Mouse (Mus musculus): ENCODE results near the gene Lactbl1. TPM values are rescaled to one million over a fixed set of nuclear protein-coding genes. Genes with fewer than 3 reads are reported as not detected.
A peak's percentile ranks its signal among the peaks of the same experiment; 100 is the strongest.

The Lactbl1 gene
- total RNA-seq, 1 experiment, result not detected

- in situ Hi-C loops (cut with MboI; ENCODE audit: low sequenced_read_pairs in 2 of 2, unreplicated experiment in 2 of 2), result loop anchor here in 1 of 2 experiments (25.0 kb wide), 1 partner anchor 238 kb away; no protein-coding TSS in a partner anchor
- Histone ChIP-seq H3K4me1 (ENCODE audit: control insufficient read depth in 2 of 2, insufficient read depth in 2 of 2, low read length in 2 of 2, poor library complexity in 1 of 2) (peaks cover 2 to 4% of the 10 kb centered on the region in 2 experiments; a peak in 3 of 4 replicates), H3K9ac (ENCODE audit: insufficient read depth, low read depth, low read length, poor library complexity, severe bottlenecking) (peak overlapping the region; percentile 16; the same call in 1 of the 2 replicates), H3K36me3 (ENCODE audit: control insufficient read depth, insufficient read depth, low read length, poor library complexity, severe bottlenecking) (no peaks in the 10 kb centered on the region), H3K27ac (ENCODE audit: insufficient read depth, low read depth, low read length, poor library complexity, severe bottlenecking) (no peak overlapping the region), H3K4me3 (ENCODE audit: insufficient read depth in 1 of 2, low read depth in 1 of 2, low read length in 2 of 2, poor library complexity in 1 of 2, severe bottlenecking in 1 of 2) (peak overlapping the region; percentile 22 to 92; a peak in 3 of 4 replicates), H3K9me3 (ENCODE audit: control insufficient read depth, insufficient read depth, low read depth, low read length) (no peaks in the 10 kb centered on the region)
- no peak for DNase-seq (ENCODE audit: low read depth, low spot score)
- TF ChIP-seq HCFC1 (IDR thresholded peaks at IDR 0.05; ENCODE audit: borderline replicate concordance, insufficient read depth, low read length) (no peak), CHD2 (IDR thresholded peaks at IDR 0.05; ENCODE audit: low read depth, low read length) (no peak), ZNF384 (IDR thresholded peaks at IDR 0.05; ENCODE audit: low read depth, low read length) (no peak), ZC3H11A (IDR thresholded peaks at IDR 0.05; ENCODE audit: borderline replicate concordance, low read depth, low read length) (no peak)
Measured at GRCm38 (mm10) chr4:136600536-136600935, 21.9 kb upstream of the Lactbl1 start.

GRCm38 (mm10) chr4:136601476-136601875 is 20.9 kb upstream of the Lactbl1 start:
- Histone ChIP-seq H3K4me1 (ENCODE audit: control insufficient read depth in 2 of 2, insufficient read depth in 2 of 2, low read length in 2 of 2, poor library complexity in 1 of 2) (peaks cover 2 to 4% of the 10 kb centered on the region in 2 experiments; a peak in 3 of 4 replicates), H3K36me3 (ENCODE audit: control insufficient read depth, insufficient read depth, low read length, poor library complexity, severe bottlenecking) (no peaks in the 10 kb centered on the region), H3K4me3 (ENCODE audit: insufficient read depth in 1 of 2, low read depth in 1 of 2, low read length in 2 of 2, poor library complexity in 1 of 2, severe bottlenecking in 1 of 2) (peak overlapping the region; percentile 92 to 96), H3K9me3 (ENCODE audit: control insufficient read depth, insufficient read depth, low read depth, low read length) (no peaks in the 10 kb centered on the region), H3K27ac (ENCODE audit: insufficient read depth, low read depth, low read length, poor library complexity, severe bottlenecking) (no peak overlapping the region; the same call in 1 of the 2 replicates), H3K9ac (ENCODE audit: insufficient read depth, low read depth, low read length, poor library complexity, severe bottlenecking) (peak overlapping the region; percentile 95; the same call in 1 of the 2 replicates)
- TF ChIP-seq MAFK (IDR thresholded peaks at IDR 0.05; ENCODE audit: insufficient read depth, low read depth, low read length), result no peak
- no peak for TF ChIP-seq ZC3H11A (IDR thresholded peaks at IDR 0.05; ENCODE audit: borderline replicate concordance, low read depth, low read length)
- no peak for TF ChIP-seq HCFC1 (IDR thresholded peaks at IDR 0.05; ENCODE audit: borderline replicate concordance, insufficient read depth, low read length)
- no peak for TF ChIP-seq CHD2 (IDR thresholded peaks at IDR 0.05; ENCODE audit: low read depth, low read length)
- no peak for TF ChIP-seq ZNF384 (IDR thresholded peaks at IDR 0.05; ENCODE audit: low read depth, low read length)
- DNase-seq (ENCODE audit: low read depth, low spot score), result no peak
- in situ Hi-C loops (cut with MboI; ENCODE audit: low sequenced_read_pairs in 2 of 2, unreplicated experiment in 2 of 2), result loop anchor here in 1 of 2 experiments (25.0 kb wide), 1 partner anchor 239 kb away; no protein-coding TSS in a partner anchor

GRCm38 (mm10) chr4:136602018-136602554 is 20.3 kb upstream of the Lactbl1 start:
- H3K4me1 ChIP-seq (ENCODE audit: control insufficient read depth in 2 of 2, insufficient read depth in 2 of 2, low read length in 2 of 2, poor library complexity in 1 of 2), result peaks cover 2 to 4% of the 10 kb centered on the region in 2 experiments; a peak in 3 of 4 replicates
- peak overlapping the region; percentile 92 to 96 for H3K4me3 ChIP-seq (ENCODE audit: insufficient read depth in 1 of 2, low read depth in 1 of 2, low read length in 2 of 2, poor library complexity in 1 of 2, severe bottlenecking in 1 of 2)
- peak overlapping the region; percentile 53 for H3K27ac ChIP-seq (ENCODE audit: insufficient read depth, low read depth, low read length, poor library complexity, severe bottlenecking)
- no peaks in the 10 kb centered on the region for H3K9me3 ChIP-seq (ENCODE audit: control insufficient read depth, insufficient read depth, low read depth, low read length)
- no peaks in the 10 kb centered on the region for H3K36me3 ChIP-seq (ENCODE audit: control insufficient read depth, insufficient read depth, low read length, poor library complexity, severe bottlenecking)
- TF ChIP-seq ZNF384 (IDR thresholded peaks at IDR 0.05; ENCODE audit: low read depth, low read length) (no peak), ZC3H11A (IDR thresholded peaks at IDR 0.05; ENCODE audit: borderline replicate concordance, low read depth, low read length) (no peak), HCFC1 (IDR thresholded peaks at IDR 0.05; ENCODE audit: borderline replicate concordance, insufficient read depth, low read length) (0 out of 2 replicates have a peak, but pooled peaks have one; percentile 19)
- DNase-seq (ENCODE audit: low read depth, low spot score), result no peak
- H3K9ac ChIP-seq (ENCODE audit: insufficient read depth, low read depth, low read length, poor library complexity, severe bottlenecking), result peak overlapping the region; percentile 95
- in situ Hi-C loops (cut with MboI; ENCODE audit: low sequenced_read_pairs in 2 of 2, unreplicated experiment in 2 of 2), result loop anchor here in 1 of 2 experiments (25.0 kb wide), 1 partner anchor 240 kb away; no protein-coding TSS in a partner anchor

- Histone ChIP-seq H3K27ac (ENCODE audit: insufficient read depth, low read depth, low read length, poor library complexity, severe bottlenecking) (peak within 1 kb of the TSS; percentile 53), H3K36me3 (ENCODE audit: control insufficient read depth, insufficient read depth, low read length, poor library complexity, severe bottlenecking) (no peaks in the 10 kb centered on the region), H3K9ac (ENCODE audit: insufficient read depth, low read depth, low read length, poor library complexity, severe bottlenecking) (peak within 1 kb of the TSS; percentile 95), H3K9me3 (ENCODE audit: control insufficient read depth, insufficient read depth, low read depth, low read length) (no peaks in the 10 kb centered on the region), H3K4me1 (ENCODE audit: control insufficient read depth in 2 of 2, insufficient read depth in 2 of 2, low read length in 2 of 2, poor library complexity in 1 of 2) (peaks cover 2 to 4% of the 10 kb centered on the region in 2 experiments; a peak in 3 of 4 replicates), H3K4me3 (ENCODE audit: insufficient read depth in 1 of 2, low read depth in 1 of 2, low read length in 2 of 2, poor library complexity in 1 of 2, severe bottlenecking in 1 of 2) (peak within 1 kb of the TSS; percentile 92 to 96)
- in situ Hi-C loops (cut with MboI; ENCODE audit: low sequenced_read_pairs in 2 of 2, unreplicated experiment in 2 of 2), result loop anchor here in 1 of 2 experiments (25.0 kb wide), 1 partner anchor 240 kb away; no protein-coding TSS in a partner anchor
- TF ChIP-seq HCFC1 (IDR thresholded peaks at IDR 0.05; ENCODE audit: borderline replicate concordance, insufficient read depth, low read length), result peak; percentile 72
- TF ChIP-seq MAFK (IDR thresholded peaks at IDR 0.05; ENCODE audit: insufficient read depth, low read depth, low read length), result no peak
- TF ChIP-seq CHD2 (IDR thresholded peaks at IDR 0.05; ENCODE audit: low read depth, low read length), result no peak
- TF ChIP-seq ZC3H11A (IDR thresholded peaks at IDR 0.05; ENCODE audit: borderline replicate concordance, low read depth, low read length), result no peak
- TF ChIP-seq ZNF384 (IDR thresholded peaks at IDR 0.05; ENCODE audit: low read depth, low read length), result 0 out of 2 replicates have a peak, but pooled peaks have one; percentile 16
- peak; percentile 90 for DNase-seq (ENCODE audit: low read depth, low spot score)
Measured at GRCm38 (mm10) chr4:136602568-136602967, 19.9 kb upstream of the Lactbl1 start, which contains the start of gene Kdm1a. TSS of gene Kdm1a (minus strand) at chr4:136602723.

Data from ES-E14 (cell line).